Mouse (Mus musculus) liver, postnatal 0 days (tissue): ENCODE results near the gene Gm49661. TPM values are rescaled to one million over a fixed set of nuclear protein-coding genes. Genes with fewer than 3 reads are reported as not detected.

Source experiments
- ATAC-seq: fragments of 200-750 bp; cut with Nextera tagmentation; 2 replicates; pipeline ENCODE4 v1.8.0; 2017; ENCODE audit warnings: mild to moderate bottlenecking, moderate library complexity
- DNase-seq: peaks from one replicate; pipeline ENCODE4 v3.0.0-alpha.2; 2016
- H3K27ac ChIP-seq: fragments of 300-500 bp; sonication (generic); 2 replicates; pipeline ENCODE4 v1.5.1; 2014; ENCODE audit warnings: antibody characterized with exemption, moderate library complexity, mild to moderate bottlenecking, low read depth
- H3K27me3 ChIP-seq: fragments of 300-500 bp; sonication (generic); 2 replicates; pipeline ENCODE4 v1.6.1; 2014; ENCODE audit warnings: low read length, control low read depth, mixed read lengths; ENCODE audit not compliant: insufficient read depth
- H3K36me3 ChIP-seq: fragments of 300-500 bp; sonication (generic); replicated peaks from 2 replicates; pipeline ENCODE4 v1.6.1; 2014; ENCODE audit warnings: mild to moderate bottlenecking, control low read depth, low read length, moderate library complexity, mixed read lengths; ENCODE audit not compliant: insufficient read depth
- H3K4me1 ChIP-seq: fragments of 300-500 bp; sonication (generic); 2 replicates; pipeline ENCODE4 v1.6.1; 2014; ENCODE audit warnings: antibody characterized with exemption, mild to moderate bottlenecking, control low read depth; ENCODE audit not compliant: insufficient read depth
- H3K4me2 ChIP-seq: fragments of 300-500 bp; sonication (generic); 2 replicates; pipeline ENCODE4 v1.6.1; 2014; ENCODE audit warnings: low read depth, mild to moderate bottlenecking, low read length, moderate library complexity, mixed read lengths
- H3K4me3 ChIP-seq: fragments of 300-500 bp; sonication (generic); 2 replicates; pipeline ENCODE4 v1.5.1; 2014; ENCODE audit warnings: low read depth, low read length
- H3K9ac ChIP-seq: fragments of 300-500 bp; sonication (generic); replicated peaks from 2 replicates; pipeline ENCODE4 v1.6.1; 2014; ENCODE audit warnings: mild to moderate bottlenecking, moderate library complexity
- H3K9me3 ChIP-seq: fragments of 300-500 bp; sonication (generic); 2 replicates; pipeline ENCODE4 v1.6.1; 2016; ENCODE audit warnings: mild to moderate bottlenecking, control low read depth, low read length, mixed read lengths
- CTCF ChIP-seq: sonication (generic); IDR thresholded peaks from 2 replicates; pipeline ENCODE4 v1.5.1; 2016; ENCODE audit warnings: antibody characterized with exemption, low read depth
- EP300 ChIP-seq: IDR thresholded peaks from 2 replicates; pipeline ENCODE4 v1.6.1; 2016; ENCODE audit warnings: antibody characterized with exemption, low read depth, mild to moderate bottlenecking
- whole genome bisulfite sequencing: fragments of 180-500 bp; shearing (Covaris S2); extraction: QIAGEN DNeasy Blood & Tissue Kit; methylation state at CpG from one replicate; pipeline ENCODE4 v1.1.7; 2014; ENCODE audit not compliant: insufficient replicate concordance; 5-methylcytosine and 5-hydroxymethylcytosine counted together
- polyA plus RNA-seq: library from polyadenylated mRNA; unstranded; fragments of >200 nt; fragmentation: Nextera tagmentation; extraction: Ambion mirVana; gene quantifications from 2 replicates; pipeline ENCODE4 v1.2.1, GENCODE M21; 2015

The Gm49661 gene
- polyA plus RNA-seq = 0.89 TPM in 1 of 2 replicates, not detected in the other

DNA sequence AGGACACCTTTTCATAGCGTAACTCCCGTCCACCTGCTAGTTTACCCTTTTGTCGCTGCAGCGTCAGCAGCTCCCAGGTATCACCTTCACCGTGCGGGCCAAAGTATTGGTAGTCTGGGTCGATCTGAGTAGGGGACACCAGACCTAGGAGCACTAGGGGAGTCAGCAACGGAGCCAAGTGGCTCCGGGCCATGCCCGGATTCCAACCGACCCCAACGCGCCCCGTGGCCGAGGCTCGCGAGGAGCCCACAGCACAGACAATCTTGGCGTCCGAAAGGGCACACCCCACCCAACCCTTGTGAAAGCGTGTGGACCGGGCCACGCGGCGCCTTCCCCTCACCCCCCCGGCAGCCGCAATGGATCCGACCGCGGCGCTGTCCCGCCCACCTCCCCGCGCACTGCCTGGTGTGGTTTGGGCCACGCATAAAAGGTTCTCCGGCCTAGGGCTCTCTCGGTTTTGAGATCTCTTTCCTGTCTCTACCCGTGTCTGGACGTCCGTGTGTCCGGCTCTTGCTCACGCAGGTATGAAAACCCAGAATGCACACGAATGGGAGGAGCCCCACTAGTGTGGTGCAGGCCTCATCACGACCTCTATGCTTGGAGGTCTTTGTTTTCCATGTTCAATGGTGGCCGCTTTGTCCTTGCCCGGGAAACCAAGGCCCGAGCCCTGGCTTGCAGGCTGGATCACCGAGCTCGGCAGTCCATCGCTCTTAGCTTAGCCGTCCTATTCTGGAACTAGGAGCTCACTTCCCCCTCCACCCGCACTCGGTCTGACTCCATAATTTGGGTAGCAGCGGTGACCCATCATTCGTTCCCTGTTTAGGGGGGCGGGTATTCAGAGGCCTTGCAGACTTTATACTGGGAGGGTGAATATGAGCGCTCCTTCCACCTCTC is at the start of gene Gm49661, which contains the start of the genes Prdx2 and Rnaseh2a:
TSS of gene Gm49661 (minus strand) at position 193 of the 894 bp plus-strand sequence.
TSS of gene Prdx2 (plus strand) at position 347 of the 894 bp plus-strand sequence.
TSS of gene Rnaseh2a (minus strand) at position 527 of the 894 bp plus-strand sequence.
- Histone ChIP-seq H3K27ac (peak within 1 kb of the TSS; percentile 98), H3K36me3 (peaks cover 33% of the 10 kb centered on the region), H3K4me1 (peaks cover 52% of the 10 kb centered on the region), H3K4me2 (peak within 1 kb of the TSS; percentile 96), H3K4me3 (peak within 1 kb of the TSS; percentile 83), H3K9me3 (no peaks in the 10 kb centered on the region), H3K27me3 (no peaks in the 10 kb centered on the region), H3K9ac (peak within 1 kb of the TSS; percentile 91)
- TF ChIP-seq EP300 = peak; percentile 48; the same call in 1 of the 2 replicates
- no peak for TF ChIP-seq CTCF
- DNase-seq (peak; percentile 92), ATAC-seq (peak; percentile 64)
- WGBS = under 1% methylated on average over 56 of the region's 56 CpGs

- H3K27ac ChIP-seq = no peak overlapping the region
- no peak for TF ChIP-seq EP300
- no peak for TF ChIP-seq CTCF
- no peaks in the 10 kb centered on the region for H3K9me3 ChIP-seq
- 69% methylated on average over 5 of the region's 5 CpGs for WGBS
- no peak for ATAC-seq
- H3K4me3 ChIP-seq = no peak overlapping the region
- no peak overlapping the region for H3K9ac ChIP-seq
- no peak for DNase-seq
- H3K4me2 ChIP-seq = no peak overlapping the region
- peaks cover 24% of the 10 kb centered on the region; the same call in 1 of the 2 replicates for H3K36me3 ChIP-seq
- peaks cover 4% of the 10 kb centered on the region; the same call in 1 of the 2 replicates for H3K4me1 ChIP-seq
- H3K27me3 ChIP-seq = peaks cover 19% of the 10 kb centered on the region
Measured at GRCm38 (mm10) chr8:85017209-85017608, 48.0 kb upstream of the Gm49661 start.

DNA sequence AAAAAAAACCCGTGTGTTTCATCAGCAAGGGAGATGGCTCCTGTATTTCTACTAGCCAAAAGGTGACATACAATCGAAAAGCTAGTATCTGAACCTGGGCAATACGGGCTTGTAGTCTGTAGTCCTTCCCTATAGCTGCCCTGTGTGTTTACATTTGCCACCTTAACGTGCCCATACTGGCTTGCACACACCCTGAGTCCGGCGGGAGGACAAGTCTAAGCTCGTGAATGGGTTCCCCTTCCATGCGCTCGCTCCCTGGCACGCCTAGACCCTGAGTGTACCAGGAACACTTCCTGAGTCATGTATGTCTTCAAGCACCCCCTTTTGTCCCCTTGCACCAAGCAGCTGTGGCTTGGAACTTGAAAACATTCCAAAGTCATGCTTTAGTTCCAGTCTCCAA is 47.5 kb upstream of the Gm49661 start:
- TF ChIP-seq CTCF (no peak), EP300 (no peak)
- no peak overlapping the region for H3K4me3 ChIP-seq
- WGBS = 70% methylated on average over 10 of the region's 10 CpGs
- no peak for DNase-seq
- H3K27ac ChIP-seq = no peak overlapping the region
- no peak overlapping the region for H3K9ac ChIP-seq
- H3K9me3 ChIP-seq = no peaks in the 10 kb centered on the region
- H3K27me3 ChIP-seq = peaks cover 22% of the 10 kb centered on the region
- ATAC-seq = no peak
- H3K4me2 ChIP-seq = no peak overlapping the region
- H3K36me3 ChIP-seq = peaks cover 21% of the 10 kb centered on the region; the same call in 1 of the 2 replicates
- H3K4me1 ChIP-seq = peaks cover 4% of the 10 kb centered on the region; the same call in 1 of the 2 replicates

DNA sequence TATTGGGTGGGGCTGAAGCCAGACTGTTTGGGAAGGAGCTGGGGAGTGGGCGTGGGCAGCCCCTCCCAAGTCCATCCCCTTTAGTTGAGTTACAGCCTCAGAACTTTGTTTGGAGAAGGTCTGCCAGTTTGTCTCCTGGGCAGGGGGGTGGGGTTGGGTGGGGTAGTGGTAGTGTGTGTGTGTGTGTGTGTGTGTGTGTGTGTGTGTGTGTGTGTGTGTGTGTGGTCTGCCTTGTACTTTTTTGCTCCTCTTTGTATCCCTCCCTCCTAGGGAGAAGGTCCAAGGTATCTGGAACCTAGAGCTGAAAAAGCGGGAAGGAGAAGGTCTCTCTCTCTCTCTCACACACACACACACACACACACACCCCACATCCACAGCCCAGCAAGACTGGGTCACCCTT is 45.2 kb upstream of the Gm49661 start, which contains the start of gene Best2:
TSS of gene Best2 (minus strand) at position 101 of the 400 bp plus-strand sequence.
- DNase-seq = no peak
- 50% methylated on average over 2 of the region's 2 CpGs for WGBS

DNA sequence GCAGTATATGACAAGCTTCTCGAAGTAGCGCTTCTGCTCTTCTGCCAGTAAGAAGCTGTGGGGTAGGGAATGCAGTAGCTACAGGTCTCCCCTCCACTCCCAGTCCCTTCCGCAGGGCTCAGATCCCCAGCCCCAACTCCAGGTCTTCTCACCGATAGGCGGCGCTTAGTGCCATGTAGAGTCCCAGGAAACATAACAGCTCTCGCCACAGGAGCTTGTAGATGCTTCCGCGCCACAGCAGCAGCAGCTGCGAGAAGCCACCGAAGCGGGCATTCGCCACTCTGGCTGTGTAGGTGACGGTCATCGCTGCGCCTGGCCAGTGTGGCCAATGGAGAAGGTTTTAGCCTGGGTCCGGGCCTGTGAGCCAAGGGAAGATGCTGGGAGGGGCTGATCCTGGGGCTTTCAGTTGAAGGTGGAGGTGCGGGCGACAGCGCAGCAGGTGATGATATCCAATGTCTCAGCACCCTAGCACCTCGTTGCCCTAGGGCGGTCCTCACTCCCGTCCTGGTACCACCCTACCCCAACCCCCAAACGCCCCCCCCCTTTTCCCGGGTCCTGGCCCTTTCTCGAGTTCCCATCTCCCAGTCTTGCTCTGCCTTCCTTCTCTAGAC is 44.1 kb upstream of the Gm49661 start:
- H3K36me3 ChIP-seq = peaks cover 6% of the 10 kb centered on the region; the same call in 1 of the 2 replicates
- H3K4me1 ChIP-seq = peaks cover 4% of the 10 kb centered on the region; the same call in 1 of the 2 replicates
- H3K9me3 ChIP-seq = no peaks in the 10 kb centered on the region
- peak overlapping the region; percentile 21; the same call in 1 of the 2 replicates for H3K4me3 ChIP-seq
- WGBS = 4% methylated on average over 25 of the region's 26 CpGs
- peaks cover 41% of the 10 kb centered on the region for H3K27me3 ChIP-seq
- ATAC-seq (peak; percentile 70), DNase-seq (peak; percentile 81)
- no peak overlapping the region for H3K27ac ChIP-seq
- H3K9ac ChIP-seq = no peak overlapping the region; the same call in 1 of the 2 replicates
- TF ChIP-seq EP300 (no peak), CTCF (peak; percentile 80)
- H3K4me2 ChIP-seq = peak overlapping the region; percentile 66

More for the DNA sequence above, 45.2 kb upstream of the Gm49661 start, which contains the start of gene Best2:
- TF ChIP-seq CTCF (no peak), EP300 (no peak)
- H3K27ac ChIP-seq = no peak within 1 kb of the TSS
- H3K36me3 ChIP-seq = peaks cover 13% of the 10 kb centered on the region; the same call in 1 of the 2 replicates
- H3K4me2 ChIP-seq = peak within 1 kb of the TSS; percentile 66
- H3K4me1 ChIP-seq = peaks cover 4% of the 10 kb centered on the region; the same call in 1 of the 2 replicates
- H3K4me3 ChIP-seq = peak within 1 kb of the TSS; percentile 21; the same call in 1 of the 2 replicates
- peaks cover 37% of the 10 kb centered on the region for H3K27me3 ChIP-seq
- H3K9ac ChIP-seq = no peak within 1 kb of the TSS; the same call in 1 of the 2 replicates
- no peak for ATAC-seq
- no peaks in the 10 kb centered on the region for H3K9me3 ChIP-seq
